Mouse (Mus musculus): ENCODE measurements around the gene Tekt1.

The Tekt1 gene

DNA sequence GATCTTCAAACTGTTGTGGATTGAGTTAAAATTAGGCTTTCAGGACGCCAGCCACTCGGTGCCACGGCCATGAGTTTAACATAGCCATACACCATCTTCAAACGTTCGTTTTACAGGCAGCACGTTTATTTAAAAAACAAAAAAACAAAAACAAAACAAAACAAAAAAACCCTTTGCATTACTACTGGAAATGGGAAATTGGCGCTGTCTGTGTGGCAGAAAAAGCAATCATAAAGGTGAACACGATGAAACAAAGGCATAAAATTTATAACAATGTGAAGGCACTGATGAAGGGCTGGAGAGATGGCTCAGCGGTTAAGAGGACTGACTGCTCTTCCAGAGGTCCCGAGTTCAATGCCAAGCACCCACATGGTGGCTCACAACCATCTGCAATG, at the start of gene Tekt1:
Gene Tekt1 (minus strand): TSS at position 96 of the 395 bp plus-strand sequence.
- no peak for DNase-seq (ENCODE audit: low read depth, low spot score)

DNA sequence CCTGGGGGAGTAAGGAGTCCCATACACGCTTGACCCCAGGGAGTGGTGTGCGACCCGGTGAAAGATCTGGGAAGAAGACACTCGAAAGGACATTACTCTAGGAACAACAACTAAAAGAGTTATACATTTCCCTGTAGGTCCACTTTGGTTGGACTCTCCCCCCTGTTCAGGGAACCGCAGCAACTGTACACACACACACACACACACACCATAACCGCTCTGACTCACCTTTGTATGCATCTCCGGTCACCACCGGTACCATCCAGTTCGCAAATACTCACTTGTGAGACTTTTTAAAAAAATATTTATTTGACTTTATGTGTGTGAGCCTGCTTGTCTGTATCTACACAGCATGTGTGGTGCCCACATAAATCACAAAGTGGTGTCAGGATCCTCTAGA, 49.7 kb upstream of the Tekt1 start:
- DNase-seq (ENCODE audit: low read depth, low spot score) = no peak

DNA sequence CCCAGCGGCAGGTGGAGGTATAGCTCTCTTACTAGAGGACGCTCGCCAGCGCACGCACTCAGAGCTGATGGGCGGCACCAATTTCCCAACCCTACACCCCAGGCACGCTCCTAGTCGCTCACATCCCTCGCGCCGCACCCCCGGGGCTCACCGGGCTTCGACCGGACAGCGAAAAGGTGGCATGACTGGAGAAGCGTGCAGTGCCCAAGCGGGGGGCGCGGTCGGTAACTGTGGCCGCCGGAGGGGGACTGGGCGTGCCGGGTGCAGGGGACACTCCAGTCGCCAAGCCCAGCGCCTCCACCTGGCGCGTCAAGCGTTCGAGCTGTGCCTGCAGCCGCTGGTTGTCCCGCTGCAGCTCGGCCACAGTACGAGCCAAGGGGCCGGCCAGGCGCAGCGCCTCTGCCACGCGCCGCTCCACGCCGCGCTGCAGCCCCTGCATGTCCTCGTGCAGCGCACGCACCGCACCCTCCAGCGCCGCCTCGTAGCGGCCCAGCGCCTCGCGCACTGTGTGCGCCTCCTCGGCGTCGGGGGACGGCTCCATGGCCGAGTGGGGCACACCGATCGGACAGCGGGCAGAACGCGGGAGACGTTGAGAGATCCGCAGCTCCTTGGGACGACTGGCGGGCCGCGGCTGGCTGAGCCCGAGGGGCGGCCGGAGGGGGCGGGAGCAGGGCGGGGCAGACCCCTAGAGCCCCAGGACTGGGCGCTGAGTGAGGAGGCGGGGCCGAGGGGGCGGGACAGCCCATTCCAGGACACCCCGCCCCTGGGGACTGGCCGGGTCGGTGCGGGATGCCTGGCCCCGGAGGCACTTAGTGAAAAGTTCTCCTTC, 49.1 kb upstream of the Tekt1 start, which contains the start of gene Smtnl2:
Gene Smtnl2 (minus strand): TSS at position 621 of the 829 bp plus-strand sequence.
- no peak for DNase-seq (ENCODE audit: low read depth, low spot score)

DNA sequence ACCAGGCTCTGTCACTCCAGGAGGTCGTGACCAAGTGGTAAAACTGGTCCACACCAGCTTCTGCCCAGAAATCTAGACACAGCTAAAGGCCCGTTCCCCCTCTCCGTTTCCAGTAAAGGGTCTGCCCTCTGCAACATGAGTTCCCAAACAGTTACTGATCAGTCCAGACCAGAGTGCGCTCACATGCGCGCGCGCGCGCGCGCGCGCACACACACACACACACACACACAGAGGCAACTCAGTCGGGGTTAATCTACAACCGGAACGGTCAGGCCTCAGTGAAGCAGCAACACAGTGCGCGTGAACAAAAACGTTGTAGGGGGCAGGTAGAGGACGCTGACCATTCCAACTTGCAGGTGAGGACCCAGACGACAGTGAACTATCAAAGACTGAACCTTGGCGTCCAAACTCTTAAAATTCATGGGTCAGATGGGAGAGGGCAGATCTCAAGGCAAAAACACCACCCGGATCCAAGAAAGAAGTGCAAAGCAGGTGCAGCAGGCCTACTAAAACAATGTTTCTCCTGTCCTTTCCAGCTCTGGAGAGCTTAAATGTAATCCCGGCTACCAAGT, 48.4 kb upstream of the Tekt1 start:
- no peak for DNase-seq (ENCODE audit: low read depth, low spot score)

DNA sequence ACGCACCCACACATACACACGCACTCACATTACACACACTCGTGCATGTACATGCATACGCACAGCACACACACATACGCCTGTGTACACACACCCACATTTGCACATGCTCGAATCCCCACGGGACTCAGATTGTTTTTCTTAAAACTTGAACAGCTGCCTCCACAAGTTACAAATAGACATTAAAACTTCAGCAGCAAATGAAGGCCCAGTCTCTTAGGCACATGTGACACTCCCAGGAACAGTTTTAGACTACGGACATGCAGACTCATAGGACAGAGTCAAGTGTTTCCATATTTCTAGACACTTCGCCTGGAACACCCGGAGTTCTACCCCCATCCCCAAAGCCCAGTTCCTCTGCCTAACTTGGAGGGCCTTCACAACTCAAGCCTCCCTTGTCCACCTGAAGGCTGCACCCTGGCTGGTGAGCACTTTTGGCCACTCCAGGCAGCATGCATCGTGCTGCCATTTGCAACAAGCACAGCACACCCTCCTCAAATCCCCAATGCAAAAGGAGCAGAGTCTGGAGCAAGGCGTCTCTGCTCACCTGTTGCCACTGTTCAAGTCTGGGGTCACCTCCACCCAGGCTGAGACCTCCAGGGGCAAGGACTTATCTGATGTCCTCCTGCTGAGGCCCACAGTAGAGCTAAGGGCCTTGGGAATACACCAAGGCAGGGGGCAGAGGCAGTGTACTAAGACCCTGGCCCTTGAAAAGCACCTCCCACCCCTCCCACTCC, 47.6 kb upstream of the Tekt1 start:
- DNase-seq (ENCODE audit: low read depth, low spot score) = no peak

DNA sequence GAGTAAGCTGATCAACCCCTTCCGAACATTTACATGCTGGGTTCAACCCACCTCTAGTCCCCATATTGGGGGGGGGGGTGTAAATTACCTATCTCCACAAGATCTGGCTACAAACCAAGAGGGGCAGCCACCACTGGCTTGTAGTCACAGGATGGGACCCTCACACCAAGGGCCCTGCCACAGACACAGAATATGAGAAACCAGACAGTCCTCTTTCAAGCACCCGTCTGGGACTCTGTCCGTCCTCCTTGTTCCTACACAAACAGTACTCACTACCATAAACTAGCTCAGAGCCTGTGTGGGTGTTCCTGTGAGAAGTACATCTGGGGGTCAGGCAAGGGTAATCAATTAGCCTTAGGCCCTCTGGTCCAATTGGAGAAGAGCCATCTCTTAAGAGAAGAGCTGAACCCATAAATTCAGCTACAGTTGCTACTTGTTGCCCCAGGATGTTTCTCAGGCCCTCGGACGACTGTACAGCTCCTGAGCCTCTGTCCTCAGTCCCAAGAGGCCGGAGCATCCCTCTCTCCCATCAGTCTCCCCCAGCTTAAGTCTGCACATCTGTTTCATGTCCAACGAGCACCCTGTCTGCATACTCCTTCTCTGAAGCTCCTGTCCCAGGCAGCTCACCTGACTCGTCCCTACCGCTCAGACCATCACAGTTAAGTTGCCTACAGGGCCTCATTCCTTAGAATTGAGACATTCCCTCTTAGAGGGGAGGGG, 46.4 kb upstream of the Tekt1 start:
- no peak for DNase-seq (ENCODE audit: low read depth, low spot score)

DNA sequence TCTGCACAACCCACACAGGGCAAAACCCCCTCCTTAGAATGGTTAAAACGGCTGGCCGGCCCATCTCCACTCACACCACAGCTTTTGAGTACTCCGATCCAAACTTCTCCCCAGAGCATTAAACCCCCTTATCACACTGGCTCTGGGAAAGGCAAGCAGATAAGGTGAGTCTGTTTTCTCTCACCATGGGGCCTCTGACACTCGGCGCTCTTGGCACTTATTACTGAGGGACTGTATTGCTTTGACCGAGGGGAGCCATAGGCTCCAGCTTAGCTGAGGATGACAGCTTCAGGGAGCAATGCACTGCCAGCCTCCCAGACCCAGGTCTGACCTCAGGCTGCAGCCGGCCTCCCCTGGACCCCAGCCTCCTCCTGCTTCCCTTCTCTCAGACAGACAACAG, 45.3 kb upstream of the Tekt1 start:
- DNase-seq (ENCODE audit: low read depth, low spot score) = no peak

DNA sequence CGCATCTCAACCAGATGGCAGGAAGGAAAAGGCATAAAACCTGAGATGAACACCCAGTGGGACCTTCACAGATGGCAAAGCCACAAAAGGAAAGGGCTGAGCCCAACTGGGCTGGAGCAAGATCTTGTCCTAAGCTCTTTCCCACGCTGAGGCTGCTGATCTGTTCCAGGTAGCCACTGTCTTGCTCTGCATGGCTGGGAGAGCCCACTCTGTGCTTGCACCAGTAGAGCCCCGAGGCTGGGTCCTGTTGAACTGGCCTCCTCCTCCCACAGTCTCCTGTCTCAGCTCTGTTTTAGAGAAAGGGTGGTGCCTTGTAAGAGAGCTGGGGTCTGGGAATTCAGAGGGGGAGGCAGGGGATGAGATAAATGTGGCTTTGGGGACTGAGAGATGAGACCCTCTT, 44.8 kb upstream of the Tekt1 start:
- no peak for DNase-seq (ENCODE audit: low read depth, low spot score)

DNA sequence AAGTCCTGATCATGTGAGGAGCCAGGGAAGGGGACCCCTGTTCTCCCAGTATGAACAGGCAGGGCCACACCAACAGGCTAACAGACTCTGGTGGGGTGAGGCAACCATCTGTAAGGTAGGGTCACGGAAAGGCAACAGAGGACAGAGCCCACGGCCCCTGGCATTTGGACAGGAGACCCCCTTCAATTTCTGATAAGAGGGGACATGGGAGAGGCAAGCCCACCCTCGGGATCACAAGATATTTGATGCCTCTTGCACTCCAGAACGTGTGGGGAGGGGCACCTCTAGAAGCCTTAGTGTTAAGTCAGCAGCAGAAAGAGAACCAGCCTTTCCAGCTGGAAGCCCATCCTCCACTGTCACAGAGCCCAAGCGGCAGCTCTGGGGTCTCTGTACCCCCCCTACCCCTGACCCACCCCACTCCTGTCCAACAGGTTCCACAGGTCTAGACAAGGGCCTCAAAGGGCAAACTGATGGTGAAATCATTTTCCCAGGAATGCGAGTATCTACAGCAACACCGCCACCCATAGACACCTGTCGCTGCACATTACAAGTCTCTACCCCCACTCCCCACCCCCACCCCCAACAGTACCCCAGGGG, 43.9 kb upstream of the Tekt1 start:
- no peak for DNase-seq (ENCODE audit: low read depth, low spot score)

DNA sequence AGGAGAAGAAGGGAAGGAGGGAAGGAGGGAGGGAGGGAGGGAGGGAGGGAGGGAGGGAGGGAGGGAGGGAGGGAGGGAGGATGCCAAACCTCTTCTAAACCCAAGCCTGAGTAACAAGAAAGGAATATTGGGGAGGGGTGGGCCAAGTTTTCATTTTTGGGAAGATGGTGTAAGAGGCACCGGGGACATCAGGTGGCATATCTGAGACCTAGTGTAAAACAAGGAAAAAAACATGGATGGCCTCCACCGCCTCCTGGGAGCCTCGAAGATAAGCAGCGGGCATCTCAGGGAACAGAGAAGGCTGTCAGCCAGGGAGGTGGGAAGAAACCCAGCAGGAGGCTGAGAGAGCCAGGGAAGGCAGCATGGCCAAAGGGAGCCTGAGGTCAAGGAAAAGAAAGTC, 43.3 kb upstream of the Tekt1 start:
- DNase-seq (ENCODE audit: low read depth, low spot score) = no peak

DNA sequence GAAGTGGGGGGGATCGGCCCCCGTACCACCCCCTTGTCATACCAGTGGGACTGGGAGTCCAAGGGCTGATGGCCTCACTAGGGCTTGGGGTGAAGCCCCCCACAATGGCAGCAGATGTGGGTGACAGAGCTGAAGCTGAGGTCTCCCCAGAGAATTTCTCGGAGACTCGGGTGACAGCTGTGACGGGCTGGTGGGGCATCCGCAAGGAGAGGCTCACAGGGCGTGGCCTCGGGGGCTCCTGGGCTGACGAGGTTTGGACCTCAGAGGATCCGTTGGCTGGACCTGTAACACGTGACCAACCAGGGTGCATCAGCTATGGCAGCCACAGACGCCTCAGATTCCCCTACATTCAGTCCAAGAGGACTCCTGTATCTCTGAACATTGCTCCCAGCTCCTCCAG, 40.7 kb upstream of the Tekt1 start:
- DNase-seq (ENCODE audit: low read depth, low spot score) = no peak

DNA sequence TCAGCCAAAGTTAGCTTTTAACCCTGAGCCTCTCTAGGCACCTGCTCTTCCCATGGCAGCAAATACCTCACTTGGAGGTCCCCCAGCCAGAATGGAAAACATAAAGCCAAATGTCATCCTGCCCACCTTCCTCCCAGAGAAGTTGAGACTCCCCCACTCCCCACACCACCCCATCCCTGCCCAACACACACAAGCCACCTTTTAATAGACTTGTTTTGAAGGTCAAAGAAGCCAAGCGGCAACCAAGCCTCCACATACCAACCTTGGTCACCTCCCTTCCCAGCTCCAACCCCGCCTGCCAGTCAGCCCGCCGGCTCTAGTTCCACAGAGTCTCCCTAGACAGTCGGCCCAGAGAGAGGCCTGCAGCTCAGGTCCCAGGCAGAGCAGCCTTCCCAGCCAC, 39.8 kb upstream of the Tekt1 start:
- no peak for DNase-seq (ENCODE audit: low read depth, low spot score)

DNA sequence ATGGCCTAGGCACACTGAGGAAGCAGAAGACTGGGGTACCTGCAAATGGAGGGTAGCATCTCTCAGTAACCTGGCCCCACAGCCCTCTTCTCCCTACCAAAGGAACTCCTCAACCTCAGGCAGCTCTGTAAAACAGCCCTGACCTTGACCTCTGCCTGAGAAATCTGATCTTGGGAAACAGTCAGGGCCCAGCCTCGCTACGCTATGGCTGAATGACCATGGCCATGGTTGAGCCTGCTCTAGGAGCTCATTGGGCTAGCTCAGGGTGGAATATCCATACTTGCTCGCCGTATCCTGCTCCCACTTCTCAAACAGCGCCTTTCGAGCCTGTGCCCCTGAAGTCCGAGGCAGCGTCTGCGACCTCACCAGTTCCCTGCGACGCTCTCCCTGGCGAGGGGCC, 38.8 kb upstream of the Tekt1 start:
- no peak for DNase-seq (ENCODE audit: low read depth, low spot score)

DNA sequence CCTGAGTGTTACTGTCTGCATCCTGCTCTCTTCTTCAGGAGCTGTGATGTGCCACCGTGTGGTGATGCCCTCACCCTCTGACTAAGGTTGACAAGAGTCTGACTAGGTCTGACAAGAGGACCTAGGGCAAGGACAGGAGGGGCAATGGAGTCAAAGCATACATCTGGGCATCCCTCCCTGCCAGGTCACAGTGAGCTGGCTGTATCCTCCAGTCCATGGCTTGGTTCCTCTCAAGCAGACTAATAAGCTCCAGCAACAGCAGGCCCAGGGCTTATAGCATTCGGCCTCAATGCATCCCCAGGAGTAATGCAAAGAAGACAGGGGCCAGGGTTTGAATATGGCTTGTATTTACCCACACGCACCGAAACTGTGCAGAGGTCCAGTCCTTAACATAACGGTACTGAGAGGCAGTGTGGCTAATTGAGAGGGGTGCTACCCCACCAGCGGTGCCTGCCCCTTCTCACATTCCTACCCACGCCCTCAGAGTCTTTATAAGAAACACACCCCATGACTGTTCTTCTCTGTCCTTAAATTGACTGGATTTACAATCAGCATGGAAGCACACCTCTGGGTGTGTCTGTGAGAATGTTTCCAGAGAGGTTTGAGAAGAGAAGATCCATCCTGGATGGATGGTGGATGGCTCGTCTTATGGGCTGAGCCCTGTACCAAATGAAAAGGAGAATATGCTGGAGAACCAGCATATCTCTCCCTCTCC, 35.7 kb upstream of the Tekt1 start:
- DNase-seq (ENCODE audit: low read depth, low spot score) = no peak

DNA sequence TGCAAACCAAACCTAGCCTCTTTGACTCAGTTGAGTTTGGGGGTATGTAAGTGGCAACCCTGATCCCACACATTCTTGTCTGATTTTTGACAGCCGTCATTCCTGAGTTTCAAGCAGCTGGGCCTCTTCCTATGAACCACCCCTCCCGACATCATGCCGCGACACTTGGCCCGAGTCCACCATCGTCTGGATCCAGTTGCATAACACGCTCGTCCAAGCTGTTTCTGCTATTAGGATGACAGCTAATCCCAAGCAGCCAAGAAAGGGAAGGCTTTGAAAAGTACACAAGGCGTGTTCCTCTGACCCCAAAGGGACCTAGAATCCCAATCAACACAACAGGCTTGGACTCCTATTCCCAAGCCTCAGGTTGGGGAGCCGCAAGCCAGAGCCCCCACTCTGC, 34.8 kb upstream of the Tekt1 start:
- no peak for DNase-seq (ENCODE audit: low read depth, low spot score)

DNA sequence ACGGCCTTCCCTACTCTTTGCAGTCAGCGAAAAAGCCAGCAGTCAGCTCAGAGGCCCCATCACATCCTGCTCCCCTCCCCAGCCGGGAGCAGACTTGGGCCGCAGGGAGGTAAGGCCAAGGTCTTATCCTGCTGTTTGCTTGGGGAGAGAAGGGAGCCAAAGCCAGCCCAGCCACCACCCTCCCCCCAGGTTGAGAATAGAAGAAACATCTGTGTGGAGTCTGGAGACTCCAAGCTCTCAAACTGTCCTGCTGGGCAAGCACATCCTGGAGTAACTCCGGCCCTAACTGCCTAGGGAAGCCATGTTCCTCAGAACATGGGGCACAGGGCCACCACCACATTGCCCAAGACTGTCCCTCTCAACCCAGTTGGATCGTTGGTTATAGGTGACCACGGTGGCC, 34.4 kb upstream of the Tekt1 start:
- DNase-seq (ENCODE audit: low read depth, low spot score) = no peak

DNA sequence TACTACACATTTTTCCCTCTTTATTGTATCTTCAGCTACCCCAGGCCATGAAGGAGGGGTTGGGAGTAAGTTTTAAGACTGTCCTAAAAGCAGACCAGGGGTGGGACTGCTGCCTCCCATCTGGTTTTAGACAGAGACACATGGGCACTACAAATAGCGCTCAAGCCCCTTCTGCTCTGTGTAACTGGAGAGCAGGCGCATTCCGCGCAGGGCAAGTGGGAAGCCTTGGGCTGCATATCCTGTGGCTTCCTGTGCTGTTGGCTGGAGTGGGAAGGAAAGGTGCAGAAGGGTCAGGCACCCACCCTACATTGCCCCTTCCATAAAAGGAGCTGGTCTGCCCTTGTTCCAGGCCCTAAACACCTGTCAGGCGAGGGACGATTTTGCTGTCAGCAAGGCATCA, 33.4 kb upstream of the Tekt1 start:
- DNase-seq (ENCODE audit: low read depth, low spot score) = no peak

DNA sequence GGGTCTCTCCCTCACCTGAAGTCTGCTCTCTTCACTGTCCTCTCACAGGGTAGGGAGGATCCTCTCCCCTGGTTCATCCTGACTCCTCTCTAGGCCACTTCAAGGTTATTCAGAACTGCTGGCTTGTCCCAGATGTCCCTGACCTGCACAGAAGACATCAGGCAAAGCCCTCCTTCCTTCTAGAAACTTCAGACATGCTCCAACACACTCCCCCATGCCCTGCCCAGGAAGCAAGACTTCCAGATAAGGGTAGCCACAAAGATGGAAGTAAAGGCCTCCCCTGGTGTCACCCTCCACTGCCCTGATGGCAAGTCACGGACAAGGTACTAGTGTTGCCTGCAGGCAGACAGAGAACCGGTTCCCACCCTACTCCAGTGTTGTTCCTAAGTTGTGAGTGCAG, 32.5 kb upstream of the Tekt1 start:
- no peak for DNase-seq (ENCODE audit: low read depth, low spot score)

DNA sequence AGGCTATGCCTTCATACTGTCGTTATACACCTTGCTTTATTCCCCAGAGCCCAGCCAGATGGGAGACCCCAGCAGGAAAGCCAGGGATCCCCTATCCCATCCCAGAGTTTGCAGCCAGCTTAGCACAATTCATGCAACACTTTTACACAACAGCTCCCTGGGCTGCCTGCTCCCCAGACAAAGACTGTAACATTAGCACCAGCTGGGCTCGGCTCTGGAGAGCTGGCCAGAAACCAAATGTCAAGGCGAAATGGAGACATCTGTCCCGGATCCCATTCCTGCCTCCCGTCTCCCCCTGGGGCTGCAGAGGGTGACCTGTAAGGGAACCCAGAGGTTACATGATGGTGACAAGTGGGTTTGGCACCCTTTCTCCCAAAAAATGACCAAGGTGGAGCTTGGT, 31.4 kb upstream of the Tekt1 start:
- no peak for DNase-seq (ENCODE audit: low read depth, low spot score)

DNA sequence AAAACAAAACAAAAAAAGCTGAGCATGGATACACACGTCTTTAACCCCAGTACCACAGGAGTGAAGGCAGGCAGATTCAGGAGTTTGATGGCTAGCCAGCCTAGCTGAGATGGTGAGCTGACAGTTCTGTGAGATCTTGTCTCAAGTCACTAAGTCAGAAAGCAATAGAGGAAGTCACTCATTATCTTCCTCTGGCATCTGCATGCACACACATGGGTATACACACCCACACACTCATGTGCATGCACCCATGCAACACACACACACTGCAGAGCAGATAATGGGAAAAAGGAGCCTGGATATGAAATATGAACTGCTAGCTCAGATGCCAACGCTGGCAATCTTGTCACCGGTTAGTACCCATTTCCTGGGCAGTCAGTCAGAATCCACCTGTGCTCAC, 31.0 kb upstream of the Tekt1 start:
- no peak for DNase-seq (ENCODE audit: low read depth, low spot score)

DNA sequence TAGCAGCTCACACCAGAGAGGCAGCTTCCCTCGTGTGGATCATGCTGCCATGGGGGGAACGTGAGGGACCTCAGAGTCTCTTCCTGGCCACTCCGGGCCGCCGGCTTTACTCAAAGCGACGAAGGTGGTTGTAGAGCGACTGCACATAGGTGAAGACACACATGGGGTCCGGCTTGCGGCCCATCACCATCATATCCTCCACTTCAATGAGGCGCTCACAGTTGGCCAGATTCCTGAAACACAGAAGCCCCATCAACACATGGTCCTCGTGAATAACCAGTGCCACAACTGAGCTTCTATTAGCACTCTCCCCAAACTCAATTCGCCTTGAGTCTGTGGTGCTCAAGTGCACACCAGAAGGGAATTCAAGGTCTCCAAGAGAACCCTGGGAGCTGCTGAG, 28.9 kb upstream of the Tekt1 start:
- DNase-seq (ENCODE audit: low read depth, low spot score) = no peak

Data from brain, embryonic 18.5 days (tissue).